Mouse (Mus musculus) hindbrain, embryonic 16.5 days (tissue): ENCODE measurements around the gene Aptx. TPM values are rescaled to one million over a fixed set of nuclear protein-coding genes. Genes with fewer than 3 reads are reported as not detected.

Experiments
- ATAC-seq: fragments of 200-750 bp; cut with Nextera tagmentation; 2 replicates; pipeline ENCODE4 v1.8.0; 2017; ENCODE audit warnings: moderate TSS enrichment, moderate library complexity
- H3K27ac ChIP-seq: fragments of 300-500 bp; sonication (generic); 2 replicates; pipeline ENCODE4 v1.5.1; 2014; ENCODE audit warnings: low read depth, mild to moderate bottlenecking, control low read depth, low read length, moderate library complexity
- H3K27me3 ChIP-seq: fragments of 300-500 bp; sonication (generic); replicated peaks from 2 replicates; pipeline ENCODE4 v1.6.1; 2014; ENCODE audit warnings: low read length; ENCODE audit not compliant: control insufficient read depth, insufficient read depth
- H3K36me3 ChIP-seq: fragments of 300-500 bp; sonication (generic); 2 replicates; pipeline ENCODE4 v1.6.1; 2014; ENCODE audit warnings: mild to moderate bottlenecking, low read length, moderate library complexity, mixed read lengths; ENCODE audit not compliant: control insufficient read depth, insufficient read depth
- H3K4me1 ChIP-seq: fragments of 300-500 bp; sonication (generic); 2 replicates; pipeline ENCODE4 v1.6.1; 2014; ENCODE audit warnings: low read depth, low read length; ENCODE audit not compliant: control insufficient read depth, insufficient read depth
- H3K4me2 ChIP-seq: fragments of 300-500 bp; sonication (generic); 2 replicates; pipeline ENCODE4 v1.6.1; 2014; ENCODE audit warnings: mild to moderate bottlenecking, low read length, control low read depth, moderate library complexity
- H3K4me3 ChIP-seq: fragments of 300-500 bp; sonication (generic); 2 replicates; pipeline ENCODE4 v1.5.1; 2014; ENCODE audit warnings: mild to moderate bottlenecking, low read length, control low read depth, moderate library complexity
- H3K9ac ChIP-seq: fragments of 300-500 bp; sonication (generic); 2 replicates; pipeline ENCODE4 v1.6.1; 2014; ENCODE audit warnings: low read depth, mild to moderate bottlenecking, control low read depth, low read length, moderate library complexity
- H3K9me3 ChIP-seq: fragments of 300-500 bp; sonication (generic); 2 replicates; pipeline ENCODE4 v1.6.1; 2014; ENCODE audit warnings: mild to moderate bottlenecking, low read length, moderate library complexity; ENCODE audit not compliant: control insufficient read depth
- WGBS: fragments of 180-500 bp; shearing (Covaris S2); extraction: QIAGEN DNeasy Blood & Tissue Kit; methylation state at CpG from one replicate; pipeline ENCODE4 v1.1.7; 2014; 5-methylcytosine and 5-hydroxymethylcytosine counted together
- microRNA counts: library from miRNA; unstranded; fragments of <30 nt; microRNA quantifications from one replicate; lab custom pipeline; 2016
- microRNA-seq: library from miRNA; unstranded; fragments of <30 nt; microRNA quantifications from one replicate; pipeline ENCODE4, GENCODE M21; 2017
- polyA plus RNA-seq: library from polyadenylated mRNA; unstranded; fragments of >200 nt; fragmentation: Nextera tagmentation; extraction: Ambion mirVana; gene quantifications from 2 replicates; pipeline ENCODE4 v1.2.1, GENCODE M21; 2015

Gene Aptx
- polyA plus RNA-seq, 1 experiment from 2014 or later = 44.8 TPM

GRCm38 (mm10) chr4:40640991-40641390 is 62.0 kb downstream of the Aptx start:
- 86% methylated on average over 4 of the region's 4 CpGs for WGBS
- Histone ChIP-seq H3K9ac (no peak overlapping the region), H3K4me3 (no peak overlapping the region), H3K4me1 (no peaks in the 10 kb centered on the region), H3K9me3 (no peaks in the 10 kb centered on the region), H3K36me3 (no peaks in the 10 kb centered on the region), H3K27ac (no peak overlapping the region), H3K27me3 (no peaks in the 10 kb centered on the region), H3K4me2 (no peak overlapping the region)
- no peak for ATAC-seq

MicroRNA genes within 50 kb of the gene (microRNA counts, 519-probe panel; counts per million panel counts)
- 2,046 counts per million, percentile 31 among the panel's probes with 10 or more counts for microRNA mmu-miR-207 (lab: Ali Mortazavi, UCI)

Small RNA genes within 50 kb of the gene (microRNA-seq; reads per million reads assigned to microRNA genes)
- gene Mir207 = not detected

Other genes starting within 250 kb of the Aptx start
- gene Tmem215, start 231.0 kb downstream of the Aptx start, polyA plus RNA-seq = 1.1 and 1.4 TPM in 2 replicates
- gene Dnaja1, start 19.0 kb upstream of the Aptx start, polyA plus RNA-seq = 625 and 673 TPM in 2 replicates
- gene Smu1, start 54.7 kb upstream of the Aptx start, polyA plus RNA-seq = 119 and 120 TPM in 2 replicates
- 6.6 and 9.3 TPM in 2 replicates for gene B4galt1, start 150.8 kb upstream of the Aptx start, polyA plus RNA-seq
- not detected in 2 replicates for gene Spink4, start 216.9 kb upstream of the Aptx start, polyA plus RNA-seq
- 182 and 191 TPM in 2 replicates for gene Bag1, start 245.1 kb upstream of the Aptx start, polyA plus RNA-seq
- 147 TPM in 2 replicates for gene Chmp5, start 245.2 kb upstream of the Aptx start, polyA plus RNA-seq